Mouse (Mus musculus): ENCODE measurements around the gene Amy2a4.
"Not testable (repeated sequence)": the region's sequence is repeated elsewhere in the genome, so short reads cannot be mapped to it uniquely, and the experiment has no call there.

Amy2a4 gene

DNA sequence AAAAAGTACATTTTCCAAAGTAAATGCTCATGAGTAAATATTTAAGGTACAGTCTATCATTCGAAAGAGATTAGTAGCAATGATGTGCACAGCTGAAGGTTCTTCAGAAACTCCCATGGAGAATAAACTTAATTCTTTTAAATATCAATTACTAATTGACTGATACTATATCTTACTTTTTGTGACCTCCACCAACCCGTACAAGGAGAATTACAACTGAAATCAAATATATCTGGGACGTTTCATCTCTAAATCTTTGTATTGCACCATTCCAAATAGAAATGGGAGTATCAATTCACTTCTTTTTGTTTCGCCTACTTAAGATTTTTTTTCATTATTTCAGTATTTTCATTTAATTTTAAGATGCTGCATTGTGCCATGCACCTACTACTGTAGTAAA lies at the start of gene Amy2a4:
TSS of gene Amy2a4 (minus strand) at position 101 of the 400 bp plus-strand sequence.
- DNase-seq (ENCODE audit: low read depth): not testable (repeated sequence)

DNA sequence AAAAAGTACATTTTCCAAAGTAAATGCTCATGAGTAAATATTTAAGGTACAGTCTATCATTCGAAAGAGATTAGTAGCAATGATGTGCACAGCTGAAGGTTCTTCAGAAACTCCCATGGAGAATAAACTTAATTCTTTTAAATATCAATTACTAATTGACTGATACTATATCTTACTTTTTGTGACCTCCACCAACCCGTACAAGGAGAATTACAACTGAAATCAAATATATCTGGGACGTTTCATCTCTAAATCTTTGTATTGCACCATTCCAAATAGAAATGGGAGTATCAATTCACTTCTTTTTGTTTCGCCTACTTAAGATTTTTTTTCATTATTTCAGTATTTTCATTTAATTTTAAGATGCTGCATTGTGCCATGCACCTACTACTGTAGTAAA lies 32.7 kb upstream of the Amy2a4 start, which contains the start of gene Amy2a3:
TSS of gene Amy2a3 (minus strand) at position 101 of the 400 bp plus-strand sequence.
- DNase-seq (ENCODE audit: low read depth): not testable (repeated sequence)

DNA sequence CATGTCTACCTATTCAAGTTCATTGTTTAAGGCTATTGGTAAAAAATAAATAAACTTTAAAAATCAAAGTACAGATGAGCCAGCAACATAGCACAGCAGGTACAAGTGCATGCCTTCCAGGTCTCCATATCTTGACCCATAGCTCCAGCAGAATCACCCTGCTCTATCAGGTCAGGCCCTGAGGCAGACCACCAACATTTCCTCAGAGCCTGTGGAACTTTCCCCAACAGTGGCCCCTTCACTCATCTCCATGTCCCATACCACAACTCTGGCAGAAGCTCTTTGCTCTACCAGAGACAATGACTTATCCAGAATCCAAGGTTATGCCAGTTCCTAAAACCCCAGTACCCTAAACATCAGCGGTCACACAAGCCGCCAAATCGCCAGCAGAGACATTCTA lies 21.7 kb upstream of the Amy2a4 start:
- DNase-seq (ENCODE audit: low read depth): not testable (repeated sequence)

DNA sequence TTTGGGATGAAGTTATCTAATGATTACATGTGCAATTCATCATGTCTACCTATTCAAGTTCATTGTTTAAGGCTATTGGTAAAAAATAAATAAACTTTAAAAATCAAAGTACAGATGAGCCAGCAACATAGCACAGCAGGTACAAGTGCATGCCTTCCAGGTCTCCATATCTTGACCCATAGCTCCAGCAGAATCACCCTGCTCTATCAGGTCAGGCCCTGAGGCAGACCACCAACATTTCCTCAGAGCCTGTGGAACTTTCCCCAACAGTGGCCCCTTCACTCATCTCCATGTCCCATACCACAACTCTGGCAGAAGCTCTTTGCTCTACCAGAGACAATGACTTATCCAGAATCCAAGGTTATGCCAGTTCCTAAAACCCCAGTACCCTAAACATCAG lies 11.0 kb downstream of the Amy2a4 start:
- not testable (repeated sequence) for DNase-seq (ENCODE audit: low read depth)

DNA sequence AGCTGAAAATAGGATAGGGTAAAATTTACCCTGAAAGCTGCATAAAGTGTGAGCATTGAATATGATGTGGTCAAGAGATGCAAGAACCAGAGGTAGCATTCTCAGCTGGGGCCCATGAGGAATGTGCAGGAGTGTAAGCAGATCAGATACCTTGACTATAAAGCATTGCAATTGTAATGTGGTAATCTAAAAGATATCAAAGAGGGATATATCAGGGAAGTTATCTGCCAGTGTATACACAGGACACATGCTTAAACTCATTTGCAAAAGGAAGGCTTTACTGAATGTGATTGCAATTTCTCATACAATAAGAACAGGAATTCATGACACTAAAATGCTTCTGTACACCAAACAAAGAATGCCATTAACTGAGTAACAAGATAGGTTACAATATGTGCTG lies 11.7 kb downstream of the Amy2a4 start:
- DNase-seq (ENCODE audit: low read depth): not testable (repeated sequence)

DNA sequence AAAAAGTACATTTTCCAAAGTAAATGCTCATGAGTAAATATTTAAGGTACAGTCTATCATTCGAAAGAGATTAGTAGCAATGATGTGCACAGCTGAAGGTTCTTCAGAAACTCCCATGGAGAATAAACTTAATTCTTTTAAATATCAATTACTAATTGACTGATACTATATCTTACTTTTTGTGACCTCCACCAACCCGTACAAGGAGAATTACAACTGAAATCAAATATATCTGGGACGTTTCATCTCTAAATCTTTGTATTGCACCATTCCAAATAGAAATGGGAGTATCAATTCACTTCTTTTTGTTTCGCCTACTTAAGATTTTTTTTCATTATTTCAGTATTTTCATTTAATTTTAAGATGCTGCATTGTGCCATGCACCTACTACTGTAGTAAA lies 32.5 kb downstream of the Amy2a4 start, which contains the start of gene Amy2a5:
TSS of gene Amy2a5 (minus strand) at position 101 of the 400 bp plus-strand sequence.
- DNase-seq (ENCODE audit: low read depth): not testable (repeated sequence)
